Mouse (Mus musculus) hindbrain, embryonic 10.5 days (tissue): Measurements from ENCODE around the gene Esp22. TPM values are rescaled to one million over a fixed set of nuclear protein-coding genes. Genes with fewer than 3 reads are reported as not detected.
"Not testable (repeated sequence)": the region's sequence is repeated elsewhere in the genome, so short reads cannot be mapped to it uniquely, and the experiment has no call there.

Source experiments
- DNase-seq: peaks from one replicate; pipeline ENCODE4 v3.0.0-alpha.2; 2017; ENCODE audit warnings: low spot score
- H3K27ac ChIP-seq: fragments of 300-500 bp; sonication (generic); 2 replicates; pipeline ENCODE4 v1.5.1; 2016; ENCODE audit warnings: mild to moderate bottlenecking, moderate library complexity
- H3K27me3 ChIP-seq: fragments of 300-500 bp; sonication (generic); 2 replicates; pipeline ENCODE4 v1.6.1; 2016; ENCODE audit warnings: mild to moderate bottlenecking; ENCODE audit not compliant: poor library complexity, insufficient read depth, severe bottlenecking
- H3K36me3 ChIP-seq: fragments of 300-500 bp; sonication (generic); 2 replicates; pipeline ENCODE4 v1.6.1; 2016; ENCODE audit warnings: mild to moderate bottlenecking, moderate library complexity
- H3K4me1 ChIP-seq: fragments of 300-500 bp; sonication (generic); replicated peaks from 2 replicates; pipeline ENCODE4 v1.6.1; 2016; ENCODE audit warnings: mild to moderate bottlenecking
- H3K4me3 ChIP-seq: fragments of 300-500 bp; sonication (generic); 2 replicates; pipeline ENCODE4 v1.5.1; 2016; ENCODE audit warnings: mild to moderate bottlenecking, moderate library complexity
- H3K9me3 ChIP-seq: fragments of 300-500 bp; sonication (generic); 2 replicates; pipeline ENCODE4 v1.6.1; 2016; ENCODE audit warnings: mild to moderate bottlenecking, moderate library complexity
- WGBS: fragments of 180-500 bp; shearing (Covaris S2); methylation state at CpG from one replicate; pipeline ENCODE4 v1.1.7; 2016; 5-methylcytosine and 5-hydroxymethylcytosine counted together
- polyA plus RNA-seq: library from polyadenylated mRNA; unstranded; fragments of >200 nt; fragmentation: Nextera tagmentation; extraction: Ambion mirVana; gene quantifications from 2 replicates; pipeline ENCODE4 v1.2.1, GENCODE M21; 2016

The Esp22 gene
- polyA plus RNA-seq = not detected in 2 replicates

DNA sequence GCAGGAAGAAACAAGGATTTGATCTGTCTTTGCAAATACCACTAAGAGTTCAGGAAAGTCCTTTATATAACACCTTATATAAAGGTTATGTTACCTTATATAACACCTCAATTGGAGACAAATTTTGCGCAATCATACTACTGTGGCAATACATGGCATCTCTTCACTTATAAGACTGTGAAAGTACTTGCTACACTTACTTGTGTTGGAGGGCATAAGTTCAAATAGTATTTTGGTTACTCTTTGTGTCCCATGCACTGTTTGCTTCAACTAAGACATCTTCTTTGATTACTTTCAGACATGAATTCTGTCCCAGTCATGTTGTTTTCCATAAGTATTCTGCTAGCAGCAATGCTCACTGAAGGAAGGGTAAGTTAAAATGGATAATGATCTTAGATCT, at the start of gene Esp22:
TSS of gene Esp22 (plus strand) at position 301 of the 400 bp plus-strand sequence.
- no peaks in the 10 kb centered on the region for H3K27me3 ChIP-seq
- no peaks in the 10 kb centered on the region for H3K36me3 ChIP-seq
- no peak for DNase-seq
- no peak within 1 kb of the TSS for H3K27ac ChIP-seq
- no peak within 1 kb of the TSS for H3K4me3 ChIP-seq
- H3K4me1 ChIP-seq = no peaks in the 10 kb centered on the region
- WGBS = 92% methylated on average over 1 of the region's 1 CpGs
- H3K9me3 ChIP-seq = peaks cover 8% of the 10 kb centered on the region; the same call in 1 of the 2 replicates

DNA sequence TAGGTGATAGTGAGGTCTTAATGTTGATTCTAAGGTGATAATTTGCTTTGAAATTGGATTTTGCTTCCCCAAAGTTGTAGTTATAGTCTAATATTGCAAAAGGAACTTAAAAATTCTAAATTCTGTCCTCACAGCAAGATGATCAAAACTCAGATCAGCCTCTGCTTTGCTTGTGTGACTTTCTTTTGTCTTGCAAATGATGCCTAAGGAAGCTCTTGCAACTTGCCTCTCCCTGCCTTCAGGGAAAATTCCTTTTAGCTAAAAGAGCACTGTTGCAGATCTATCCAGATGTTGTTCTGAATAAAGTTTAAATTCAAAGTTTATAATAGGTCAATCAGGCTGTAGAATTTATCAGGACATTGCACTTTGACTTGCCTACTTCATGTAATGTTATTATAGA, 31.5 kb upstream of the Esp22 start:
- Histone ChIP-seq H3K9me3 (peaks cover 19% of the 10 kb centered on the region), H3K4me1 (no peaks in the 10 kb centered on the region), H3K27ac (no peak overlapping the region), H3K27me3 (no peaks in the 10 kb centered on the region), H3K4me3 (no peak overlapping the region), H3K36me3 (no peaks in the 10 kb centered on the region)
- no peak for DNase-seq

DNA sequence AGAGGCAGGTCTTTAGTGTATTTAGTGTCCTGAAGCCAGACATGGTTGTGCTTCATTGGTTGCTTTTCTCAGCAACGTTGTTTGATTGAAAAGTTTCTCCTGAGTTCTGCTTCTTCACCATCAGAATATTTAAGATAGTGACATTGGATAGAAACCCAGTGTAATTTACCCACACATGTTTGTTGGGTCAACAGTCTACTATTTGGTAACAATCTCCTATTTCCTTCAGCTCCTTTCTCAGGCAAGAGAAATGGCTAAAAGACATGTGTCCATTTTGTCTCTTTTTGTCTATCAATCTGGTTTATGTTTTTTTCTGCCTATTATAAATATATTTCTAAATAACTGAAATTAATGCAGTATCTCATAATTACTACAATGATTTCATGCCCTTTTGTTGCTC, 18.2 kb upstream of the Esp22 start, which contains the start of gene Esp23:
TSS of gene Esp23 (minus strand) at position 101 of the 400 bp plus-strand sequence.
- Histone ChIP-seq H3K4me1 (no peaks in the 10 kb centered on the region), H3K27ac (no peak within 1 kb of the TSS), H3K27me3 (no peaks in the 10 kb centered on the region), H3K9me3 (peaks cover 17% of the 10 kb centered on the region), H3K4me3 (no peak within 1 kb of the TSS), H3K36me3 (no peaks in the 10 kb centered on the region)
- DNase-seq = no peak
- WGBS = 59% methylated on average over 1 of the region's 1 CpGs

DNA sequence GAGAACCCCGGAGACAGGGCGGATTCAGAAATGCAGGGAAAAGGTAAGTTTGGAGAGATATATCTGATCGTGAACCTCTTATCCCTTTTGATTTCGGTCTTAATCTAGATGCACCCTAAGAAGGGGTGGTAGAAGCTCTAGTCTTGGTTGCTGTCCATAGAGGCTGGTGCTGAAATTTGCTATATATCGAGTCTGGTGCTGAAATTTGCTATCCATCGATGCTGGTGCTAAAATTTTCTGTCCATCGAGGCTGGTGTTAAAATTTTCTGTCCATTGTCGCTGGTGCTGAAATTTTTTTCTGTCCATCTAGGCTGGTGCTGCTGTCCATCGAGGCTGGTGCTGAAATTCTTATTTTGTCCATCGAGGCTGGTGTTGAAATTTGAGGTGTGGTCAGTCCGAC, 12.0 kb downstream of the Esp22 start:
- H3K4me1 ChIP-seq, H3K27me3 ChIP-seq, H3K4me3 ChIP-seq, H3K36me3 ChIP-seq, DNase-seq, H3K27ac ChIP-seq: not testable (repeated sequence)
- H3K9me3 ChIP-seq = peaks cover 47% of the 10 kb centered on the region
- 76% methylated on average over 11 of the region's 11 CpGs for WGBS

DNA sequence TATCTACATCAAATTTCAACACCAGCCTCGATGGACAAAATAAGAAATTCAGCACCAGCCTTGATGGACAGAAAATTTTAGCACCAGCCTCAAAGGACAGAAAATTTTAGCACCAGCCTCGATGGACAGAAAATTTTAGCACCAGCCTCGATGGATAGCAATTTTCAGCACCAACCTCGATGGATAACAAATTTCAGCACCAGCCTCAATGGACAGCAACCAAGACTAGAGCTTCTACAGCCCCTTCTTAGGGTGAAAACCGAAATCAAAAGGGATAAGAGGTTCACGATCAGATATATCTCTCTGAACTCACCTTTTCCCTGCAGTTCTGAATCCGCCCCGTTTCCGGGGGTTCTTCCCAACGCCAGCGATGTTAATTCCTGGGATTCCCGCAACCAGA, 34.0 kb downstream of the Esp22 start:
- not testable (repeated sequence) for DNase-seq, H3K4me1 ChIP-seq, H3K27me3 ChIP-seq, H3K27ac ChIP-seq, H3K4me3 ChIP-seq, H3K36me3 ChIP-seq
- WGBS = 78% methylated on average over 12 of the region's 12 CpGs
- peaks cover 46% of the 10 kb centered on the region; the same call in 1 of the 2 replicates for H3K9me3 ChIP-seq

Other genes starting within 250 kb of the Esp22 start
- gene Esp24, start 58.6 kb upstream of the Esp22 start, polyA plus RNA-seq = not detected in 2 replicates
- gene Gm21903, start 52.0 kb upstream of the Esp22 start, polyA plus RNA-seq = not detected in 2 replicates
- gene Esp23, start 18.3 kb upstream of the Esp22 start, polyA plus RNA-seq = not detected in 2 replicates